Mouse (Mus musculus) testis, adult 2 months (tissue): ENCODE measurements around the gene Itgb5. TPM values are rescaled to one million over a fixed set of nuclear protein-coding genes. Genes with fewer than 3 reads are reported as not detected.

Experiments
- H3K27ac ChIP-seq: fragments of 200-500 bp; 2 replicates; pipeline ENCODE4 v1.5.1; 2012; ENCODE audit warnings: low read depth, low read length; ENCODE audit not compliant: control insufficient read depth, insufficient read depth
- H3K27me3 ChIP-seq: fragments of 200-500 bp; 2 replicates; pipeline ENCODE4 v1.6.1; 2012; ENCODE audit warnings: mild to moderate bottlenecking, low read length, moderate library complexity; ENCODE audit not compliant: control insufficient read depth, insufficient read depth
- H3K36me3 ChIP-seq: fragments of 200-500 bp; 2 replicates; pipeline ENCODE4 v1.6.1; 2012; ENCODE audit warnings: mild to moderate bottlenecking, low read length; ENCODE audit not compliant: control insufficient read depth, insufficient read depth
- H3K4me1 ChIP-seq: fragments of 200-500 bp; 2 replicates; pipeline ENCODE4 v1.6.1; 2012; ENCODE audit warnings: low read length; ENCODE audit not compliant: control insufficient read depth, insufficient read depth
- H3K4me3 ChIP-seq: fragments of 200-500 bp; 2 replicates; pipeline ENCODE4 v1.5.1; 2012; ENCODE audit warnings: low read depth, mild to moderate bottlenecking, low read length, moderate library complexity, mixed read lengths; ENCODE audit not compliant: control insufficient read depth
- CTCF ChIP-seq: fragments of 200-500 bp; IDR thresholded peaks from 2 replicates; pipeline ENCODE4 v1.5.1; 2012; ENCODE audit warnings: low read depth, mild to moderate bottlenecking, inconsistent platforms, low read length, moderate library complexity; ENCODE audit not compliant: control insufficient read depth, insufficient read depth, insufficient replicate concordance
- POLR2A ChIP-seq: fragments of 200-500 bp; IDR thresholded peaks from 2 replicates; pipeline ENCODE4 v1.6.1; 2012; ENCODE audit warnings: low read depth, mild to moderate bottlenecking, inconsistent platforms, low read length, moderate library complexity; ENCODE audit not compliant: control insufficient read depth
- polyA plus RNA-seq: library from polyadenylated mRNA; depleted of rRNA; stranded (reverse); fragments of >200 nt; gene quantifications from 2 replicates; pipeline ENCODE4 v1.2.3, GENCODE M21; 2012

Gene Itgb5
- polyA plus RNA-seq, 1 experiment, result 33.0 TPM

DNA sequence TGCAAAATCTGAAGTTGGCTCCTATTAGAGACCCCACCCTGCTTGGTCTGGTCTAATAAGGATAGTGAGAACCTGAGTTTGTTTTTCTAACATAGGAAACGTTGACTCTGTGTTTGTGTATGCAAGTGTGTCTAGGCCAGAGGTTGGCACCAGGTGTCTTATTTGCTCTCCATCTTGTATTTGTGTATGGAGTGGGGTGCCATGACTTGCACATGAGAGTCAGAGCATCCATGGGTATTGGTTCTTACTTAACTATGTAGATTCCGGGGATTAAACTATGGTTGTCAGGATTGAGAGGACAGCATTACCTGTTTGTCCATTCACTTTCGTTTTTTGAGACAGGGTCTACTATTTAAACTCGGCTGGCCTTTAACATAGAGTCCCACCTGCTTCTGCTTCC is 123.5 kb downstream of the Itgb5 start:
- Histone ChIP-seq H3K36me3 (no peaks in the 10 kb centered on the region; the same call in 1 of the 2 replicates), H3K27me3 (no peaks in the 10 kb centered on the region), H3K27ac (no peak overlapping the region), H3K4me1 (no peaks in the 10 kb centered on the region), H3K4me3 (no peak overlapping the region)
- no peak for TF ChIP-seq CTCF

DNA sequence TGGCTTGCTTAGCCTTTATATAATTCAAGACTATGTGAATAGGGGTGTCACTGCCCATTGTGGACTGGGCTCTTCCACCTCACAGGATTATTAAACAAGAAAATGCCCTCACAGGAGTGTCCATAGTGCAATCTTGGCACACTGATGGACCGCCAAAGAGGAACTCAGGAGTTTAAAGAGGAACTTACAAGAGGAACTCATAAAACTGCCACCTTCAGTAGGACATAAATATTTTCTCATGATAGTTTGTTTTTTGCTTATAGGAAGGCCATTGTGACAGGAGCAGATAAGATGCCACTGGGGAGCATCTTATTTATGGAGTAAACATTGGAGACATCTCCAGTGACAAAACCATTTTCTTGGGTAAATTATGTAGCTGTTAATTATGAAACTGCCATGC is 125.3 kb downstream of the Itgb5 start:
- Histone ChIP-seq H3K36me3 (peaks cover 2% of the 10 kb centered on the region), H3K4me3 (no peak overlapping the region), H3K27me3 (no peaks in the 10 kb centered on the region), H3K27ac (no peak overlapping the region), H3K4me1 (no peaks in the 10 kb centered on the region)
- no peak for TF ChIP-seq CTCF
- no peak for TF ChIP-seq POLR2A

DNA sequence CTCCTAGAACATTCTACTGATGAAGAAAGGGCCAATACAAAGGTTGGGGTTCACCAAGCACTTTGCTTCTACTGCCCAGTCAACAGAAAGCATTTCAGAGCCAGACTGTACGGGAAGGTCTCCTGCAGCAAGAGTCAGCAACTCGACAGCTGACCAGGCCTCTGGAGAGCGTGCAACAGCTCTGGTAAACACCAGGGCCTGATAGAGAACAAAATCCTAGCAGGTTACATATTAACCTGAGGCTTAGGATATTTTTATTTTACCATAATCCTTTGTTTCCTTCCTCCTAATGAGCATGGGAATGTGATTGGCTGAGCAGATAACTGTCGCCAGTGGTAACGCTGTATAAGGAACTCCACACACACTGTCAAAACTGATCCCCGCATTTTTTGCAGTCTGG is 134.0 kb downstream of the Itgb5 start:
- peaks cover 4% of the 10 kb centered on the region for H3K4me1 ChIP-seq
- no peak overlapping the region for H3K27ac ChIP-seq
- TF ChIP-seq CTCF, result no peak
- TF ChIP-seq POLR2A, result no peak
- H3K27me3 ChIP-seq, result no peaks in the 10 kb centered on the region
- no peak overlapping the region for H3K4me3 ChIP-seq
- no peaks in the 10 kb centered on the region; the same call in 1 of the 2 replicates for H3K36me3 ChIP-seq

DNA sequence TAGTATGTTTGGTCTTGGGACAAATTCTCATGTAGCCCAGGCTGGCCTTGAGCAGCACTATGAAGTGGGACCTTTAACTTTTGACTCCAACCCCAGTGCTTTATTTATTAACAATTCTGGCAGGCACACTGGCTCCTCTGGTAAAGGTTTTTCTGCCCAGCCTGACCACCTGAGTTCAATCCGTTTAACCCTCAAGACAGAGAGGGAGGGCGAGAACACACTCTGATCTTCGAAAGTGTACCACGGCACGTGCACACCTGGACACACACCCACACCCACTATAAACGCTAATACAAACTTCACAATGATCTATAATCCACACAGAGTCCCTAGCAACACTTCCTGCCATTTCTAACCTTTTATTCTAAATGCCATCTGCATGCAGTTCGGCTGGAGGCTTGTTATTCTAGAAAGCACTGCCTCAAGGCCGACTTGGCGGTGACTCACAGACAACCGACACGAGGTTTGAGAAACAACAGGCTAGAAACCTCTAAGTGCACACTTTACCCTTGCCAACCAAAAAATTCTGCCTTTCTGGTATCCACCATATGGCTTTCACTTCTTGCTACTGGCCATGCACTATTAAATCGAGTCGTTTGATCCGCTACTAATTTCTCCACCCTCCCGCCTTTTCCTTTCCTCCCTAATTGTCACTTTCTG is 136.5 kb downstream of the Itgb5 start:
- TF ChIP-seq POLR2A (no peak), CTCF (no peak)
- Histone ChIP-seq H3K27me3 (no peaks in the 10 kb centered on the region), H3K27ac (peak overlapping the region; percentile 76), H3K36me3 (no peaks in the 10 kb centered on the region; the same call in 1 of the 2 replicates), H3K4me3 (peak overlapping the region; percentile 92), H3K4me1 (peaks cover 4% of the 10 kb centered on the region)

DNA sequence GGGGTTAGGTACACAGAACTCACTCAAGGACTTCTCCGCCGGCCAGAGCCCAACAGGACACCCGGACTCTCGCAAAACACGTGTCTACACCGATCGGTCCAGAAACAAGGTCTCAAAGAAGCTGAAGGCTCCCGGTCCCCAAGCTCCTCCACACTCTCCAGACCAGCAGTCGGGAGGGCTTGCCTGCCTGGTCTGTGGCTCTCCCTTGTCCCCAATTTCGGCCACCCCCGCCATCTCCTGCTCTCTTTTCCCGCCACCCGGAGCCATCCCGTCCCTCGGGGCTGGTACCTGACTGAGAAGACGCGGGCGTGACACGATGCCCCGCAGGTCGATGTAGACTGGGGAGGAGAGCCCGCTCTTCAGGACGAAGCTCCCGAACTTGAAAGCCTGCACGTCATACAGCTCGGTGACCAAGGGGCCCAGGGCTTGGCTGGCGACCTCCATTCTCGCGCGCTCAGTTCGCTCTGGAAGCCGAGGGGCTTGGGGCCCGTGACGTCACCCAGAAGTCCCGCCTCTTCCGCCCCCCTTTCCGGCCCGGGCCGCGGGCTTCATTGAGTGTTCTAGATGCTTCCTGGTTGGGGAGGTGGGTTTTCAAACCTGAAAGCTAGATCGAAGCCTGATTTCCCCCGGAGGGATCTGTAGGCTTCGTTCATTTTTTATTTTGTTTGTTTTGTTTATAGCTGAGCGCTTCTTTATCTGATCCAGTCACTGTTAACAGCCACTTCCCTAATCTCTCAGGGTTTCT is 137.2 kb downstream of the Itgb5 start, which contains the start of gene Umps:
Umps (minus strand) TSS at position 501 of the 745 bp plus-strand sequence.
- peak within 1 kb of the TSS; percentile 76 for H3K27ac ChIP-seq
- TF ChIP-seq POLR2A, result peak; percentile 88
- TF ChIP-seq CTCF, result no peak
- H3K4me1 ChIP-seq, result peaks cover 4% of the 10 kb centered on the region
- no peaks in the 10 kb centered on the region for H3K27me3 ChIP-seq
- peak within 1 kb of the TSS; percentile 92 for H3K4me3 ChIP-seq
- no peaks in the 10 kb centered on the region for H3K36me3 ChIP-seq

DNA sequence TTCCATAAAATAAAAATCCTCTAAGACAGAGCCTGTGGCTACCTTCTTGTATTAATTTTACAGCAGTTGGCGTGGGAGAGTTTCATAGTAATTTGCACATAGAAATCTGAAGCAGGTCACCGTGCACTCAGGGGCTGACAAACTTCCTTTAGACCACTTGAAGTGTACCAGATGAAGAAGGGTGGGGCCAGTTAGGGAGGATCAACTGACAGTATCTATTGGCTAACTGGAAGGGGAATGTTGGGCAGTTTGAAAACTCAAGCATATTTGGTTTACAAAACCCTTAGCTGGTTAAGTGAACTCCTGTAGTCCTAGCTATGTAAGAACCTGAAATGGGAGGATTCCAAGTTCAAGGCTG is 137.8 kb downstream of the Itgb5 start:
- Histone ChIP-seq H3K36me3 (no peaks in the 10 kb centered on the region), H3K27me3 (no peaks in the 10 kb centered on the region), H3K4me3 (peak overlapping the region; percentile 92; the same call in 1 of the 2 replicates), H3K4me1 (peaks cover 4% of the 10 kb centered on the region), H3K27ac (peak overlapping the region; percentile 61)
- TF ChIP-seq CTCF, result no peak
- no peak for TF ChIP-seq POLR2A

DNA sequence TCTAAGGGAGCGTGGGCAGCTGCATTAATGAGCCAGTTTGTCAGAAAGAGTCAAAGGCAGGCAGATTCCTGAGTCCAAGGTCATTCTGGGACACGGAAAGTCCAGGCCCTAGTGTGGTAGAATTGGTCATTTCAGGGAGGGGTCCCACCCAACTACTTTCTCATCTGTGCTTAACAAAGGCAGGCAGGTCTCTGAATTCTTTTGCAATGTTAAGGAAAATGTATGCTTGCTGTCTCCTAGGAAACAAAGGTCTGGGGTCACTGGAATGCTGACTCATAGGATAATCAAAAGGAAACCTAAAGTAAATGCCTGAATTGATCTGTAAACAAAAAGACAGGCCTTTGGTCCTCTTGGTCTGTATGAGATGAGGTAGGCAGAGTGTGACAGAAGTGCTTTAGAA is 150.4 kb downstream of the Itgb5 start:
- Histone ChIP-seq H3K36me3 (no peaks in the 10 kb centered on the region), H3K4me1 (no peaks in the 10 kb centered on the region), H3K27me3 (no peaks in the 10 kb centered on the region), H3K4me3 (no peak overlapping the region), H3K27ac (no peak overlapping the region)
- TF ChIP-seq POLR2A, result no peak
- TF ChIP-seq CTCF, result no peak
